Mouse (Mus musculus): ENCODE measurements around the gene Gm525. TPM values are rescaled to one million over a fixed set of nuclear protein-coding genes. Genes with fewer than 3 reads are reported as not detected.
"Not testable (repeated sequence)": the region's sequence is repeated elsewhere in the genome, so short reads cannot be mapped to it uniquely, and the experiment has no call there.

Gm525 gene
- total RNA-seq, 4 experiments from 2014 or later, result not detected

- DNase-seq (ENCODE audit: low spot score in 2 of 2), result no peak
Observed at GRCm38 (mm10) chr11:89095306-89095705, 21.7 kb downstream of the Gm525 start.

- DNase-seq (ENCODE audit: low spot score in 2 of 2), result not testable (repeated sequence)
Observed at GRCm38 (mm10) chr11:89097292-89097691, 23.7 kb downstream of the Gm525 start.

GRCm38 (mm10) chr11:89098083-89098835 lies 24.6 kb downstream of the Gm525 start:
- DNase-seq (ENCODE audit: low spot score in 2 of 2), result no peak

- DNase-seq (ENCODE audit: low spot score in 2 of 2), result no peak
Observed at GRCm38 (mm10) chr11:89098930-89099329, 25.3 kb downstream of the Gm525 start.

- DNase-seq (ENCODE audit: low spot score in 2 of 2), result peak; percentile 57 to 67
Observed at GRCm38 (mm10) chr11:89100403-89100802, 26.8 kb downstream of the Gm525 start.

- DNase-seq (ENCODE audit: low spot score in 2 of 2), result peak; percentile 13 to 65
Observed at GRCm38 (mm10) chr11:89100826-89101321, 27.2 kb downstream of the Gm525 start.

- no peak for DNase-seq (ENCODE audit: low spot score in 2 of 2)
Observed at GRCm38 (mm10) chr11:89103166-89103565, 29.5 kb downstream of the Gm525 start.

- no peak for DNase-seq (ENCODE audit: low spot score in 2 of 2)
Observed at GRCm38 (mm10) chr11:89105211-89105610, 31.6 kb downstream of the Gm525 start.

GRCm38 (mm10) chr11:89105823-89106222 lies 32.2 kb downstream of the Gm525 start:
- DNase-seq (ENCODE audit: low spot score in 2 of 2), result no peak

- DNase-seq (ENCODE audit: low spot score in 2 of 2), result no peak
Observed at GRCm38 (mm10) chr11:89107180-89107807, 33.7 kb downstream of the Gm525 start.

GRCm38 (mm10) chr11:89124411-89124810 lies 50.8 kb downstream of the Gm525 start:
- no peak for DNase-seq (ENCODE audit: low spot score in 2 of 2)

GRCm38 (mm10) chr11:89130856-89131255 lies 57.2 kb downstream of the Gm525 start:
- no peak for DNase-seq (ENCODE audit: low spot score in 2 of 2)

GRCm38 (mm10) chr11:89132406-89132805 lies 58.8 kb downstream of the Gm525 start:
- no peak for DNase-seq (ENCODE audit: low spot score in 2 of 2)

- no peak for DNase-seq (ENCODE audit: low spot score in 2 of 2)
Observed at GRCm38 (mm10) chr11:89134211-89134610, 60.6 kb downstream of the Gm525 start.

- DNase-seq (ENCODE audit: low spot score in 2 of 2), result no peak
Observed at GRCm38 (mm10) chr11:89137915-89138314, 64.3 kb downstream of the Gm525 start.

Other genes starting within 250 kb of the Gm525 start
- gene Akap1, start 209.3 kb upstream of the Gm525 start, total RNA-seq (2022), result 10 to 100 TPM; 41.6 to 46.5 (median 43.0) TPM
- gene Scpep1, start 118.4 kb upstream of the Gm525 start, total RNA-seq (2022), result 10 to 100 TPM; 18.7 to 25.9 (median 22.0) TPM
- not detected for gene Elobl, start 106.9 kb upstream of the Gm525 start, total RNA-seq (2022)
- gene Coil, start 103.6 kb upstream of the Gm525 start, total RNA-seq (2022), result 10 to 100 TPM; 20.2 to 21.6 (median 21.0) TPM
- gene Trim25, start 74.5 kb upstream of the Gm525 start, total RNA-seq (2022), result 1 to 10 TPM; 4.6 to 6.3 (median 5.7) TPM
- 10 to 100 TPM; 50.3 to 60.2 (median 53.3) TPM for gene Dgke, start 7.0 kb upstream of the Gm525 start, total RNA-seq (2022)
- gene Nog, start 228.5 kb downstream of the Gm525 start, total RNA-seq (2022), result 10 to 100 TPM in 3 of 4 experiments, 1 to 10 TPM in 1; 9.6 to 12.3 (median 10.9) TPM